Mouse (Mus musculus): ENCODE results near the gene Btc. TPM values are rescaled to one million over a fixed set of nuclear protein-coding genes. Genes with fewer than 3 reads are reported as not detected.

Btc gene
- total and polyA plus RNA-seq, 3 experiments, result 1.9 to 2.2 TPM; not detected in 1

- H3K27me3 ChIP-seq (ENCODE audit: control insufficient read depth in 1 of 2, insufficient read depth in 2 of 2, low read length in 2 of 2), result no peaks in the 10 kb centered on the region; a peak in 2 of 4 replicates
- H3K4me1 ChIP-seq (ENCODE audit: control insufficient read depth in 1 of 2, insufficient read depth in 2 of 2, low read length in 2 of 2), result no peaks in the 10 kb centered on the region
- H3K9me3 ChIP-seq (replicated peaks; ENCODE audit: insufficient read depth, low read length), result no peaks in the 10 kb centered on the region
- DNase-seq (ENCODE audit: low read depth, low spot score), result no peak
- no peak overlapping the region for H3K4me3 ChIP-seq (ENCODE audit: control insufficient read depth in 1 of 2, insufficient read depth in 1 of 2, low read depth in 2 of 2, low read length in 2 of 2)
- TF ChIP-seq ELF1 (IDR thresholded peaks at IDR 0.05; ENCODE audit: low read depth, low read length) (no peak), EP300 (IDR thresholded peaks at IDR 0.05; ENCODE audit: low read depth in 1 of 2, low read length in 2 of 2) (no peak), CHD2 (IDR thresholded peaks at IDR 0.05; ENCODE audit: low read length) (no peak), MAX (IDR thresholded peaks at IDR 0.05; ENCODE audit: low read length) (no peak), CTCF (IDR thresholded peaks at IDR 0.05 in 2 of 3, conservative IDR thresholded peaks at IDR 0.05 in 1 of 3; ENCODE audit: control insufficient read depth in 1 of 3, insufficient read depth in 1 of 3, low read depth in 2 of 3, low read length in 3 of 3, poor library complexity in 1 of 3, severe bottlenecking in 1 of 3) (no peak)
- no peaks in the 10 kb centered on the region for H3K36me3 ChIP-seq (ENCODE audit: control insufficient read depth in 1 of 2, insufficient read depth in 2 of 2, low read length in 2 of 2)
- H3K27ac ChIP-seq (ENCODE audit: control insufficient read depth, low read depth, low read length), result no peak overlapping the region
- no peaks in the 10 kb centered on the region for H3K79me2 ChIP-seq (ENCODE audit: control insufficient read depth, insufficient read depth, low read length, poor library complexity)
- H3K9ac ChIP-seq (ENCODE audit: control insufficient read depth, low read depth, low read length, poor library complexity, severe bottlenecking), result no peak overlapping the region
Observed at GRCm38 (mm10) chr5:91413814-91414213, 11.0 kb upstream of the Btc start.

GRCm38 (mm10) chr5:91404263-91404662, 1.5 kb upstream of the Btc start:
- Histone ChIP-seq H3K4me3 (ENCODE audit: control insufficient read depth in 1 of 2, insufficient read depth in 1 of 2, low read depth in 2 of 2, low read length in 2 of 2) (no peak overlapping the region), H3K79me2 (ENCODE audit: control insufficient read depth, insufficient read depth, low read length, poor library complexity) (no peaks in the 10 kb centered on the region), H3K27me3 (ENCODE audit: control insufficient read depth in 1 of 2, insufficient read depth in 2 of 2, low read length in 2 of 2) (peaks cover 0 to 3% of the 10 kb centered on the region in 2 experiments; a peak in 2 of 4 replicates), H3K9me3 (replicated peaks; ENCODE audit: insufficient read depth, low read length) (no peaks in the 10 kb centered on the region), H3K9ac (ENCODE audit: control insufficient read depth, low read depth, low read length, poor library complexity, severe bottlenecking) (no peak overlapping the region), H3K36me3 (ENCODE audit: control insufficient read depth in 1 of 2, insufficient read depth in 2 of 2, low read length in 2 of 2) (peaks cover 0 to 21% of the 10 kb centered on the region in 2 experiments; a peak in 2 of 4 replicates), H3K27ac (ENCODE audit: control insufficient read depth, low read depth, low read length) (no peak overlapping the region), H3K4me1 (ENCODE audit: control insufficient read depth in 1 of 2, insufficient read depth in 2 of 2, low read length in 2 of 2) (peaks cover 3 to 24% of the 10 kb centered on the region in 2 experiments)
- peak; percentile 82 for DNase-seq (ENCODE audit: low read depth, low spot score)
- peak; percentile 91 for TF ChIP-seq ZNF384 (IDR thresholded peaks at IDR 0.05; ENCODE audit: low read depth, low read length)
- TF ChIP-seq TCF12 (IDR thresholded peaks at IDR 0.05; ENCODE audit: low read depth, low read length), result peak; percentile 84
- peak; percentile 79 for TF ChIP-seq ETS1 (IDR thresholded peaks at IDR 0.05; ENCODE audit: low read depth, low read length)
- TF ChIP-seq HCFC1 (IDR thresholded peaks at IDR 0.05; ENCODE audit: low read depth, low read length), result no peak
- peak; percentile 77 for TF ChIP-seq TAL1 (IDR thresholded peaks at IDR 0.05; ENCODE audit: low read length)
- 0 out of 2 replicates have a peak, but pooled peaks have one; percentile 36 for TF ChIP-seq SIN3A (IDR thresholded peaks at IDR 0.05; ENCODE audit: low read length)
- peak; percentile 75 to 84; a peak in 3 of 4 replicates for TF ChIP-seq EP300 (IDR thresholded peaks at IDR 0.05; ENCODE audit: low read depth in 1 of 2, low read length in 2 of 2)
- 0 out of 2 replicates have a peak, but pooled peaks have one; percentile 5 for TF ChIP-seq RCOR1 (IDR thresholded peaks at IDR 0.05; ENCODE audit: low read depth, low read length)
- TF ChIP-seq USF1 (IDR thresholded peaks at IDR 0.05; ENCODE audit: low read depth, low read length), result no peak
- no peak for TF ChIP-seq ZMIZ1 (IDR thresholded peaks at IDR 0.05; ENCODE audit: low read depth, low read length)
- peak; percentile 87 for TF ChIP-seq GATA1 (IDR thresholded peaks at IDR 0.05; ENCODE audit: low read depth, low read length)
- 0 out of 2 replicates have a peak, but pooled peaks have one; percentile 39 for TF ChIP-seq MYC (IDR thresholded peaks at IDR 0.05; ENCODE audit: low read depth, low read length)
- no peak for TF ChIP-seq ELF1 (IDR thresholded peaks at IDR 0.05; ENCODE audit: low read depth, low read length)
